Mouse (Mus musculus): ENCODE measurements around the gene Tnip1. TPM values are rescaled to one million over a fixed set of nuclear protein-coding genes. Genes with fewer than 3 reads are reported as not detected.

The Tnip1 gene
- polyA plus RNA-seq, 1 experiment from 2014 or later: 10.8 TPM

GRCm38 (mm10) chr11:54984581-54984980, 21.9 kb upstream of the Tnip1 start:
- H3K27me3 ChIP-seq: no peaks in the 10 kb centered on the region
- H3K4me3 ChIP-seq: no peak overlapping the region
- no peak overlapping the region for H3K9ac ChIP-seq
- H3K4me2 ChIP-seq: no peak overlapping the region
- H3K36me3 ChIP-seq (ENCODE audit: poor library complexity, severe bottlenecking): peaks cover 13% of the 10 kb centered on the region
- no peak overlapping the region for H3K27ac ChIP-seq
- WGBS: 56% methylated on average over 4 of the region's 4 CpGs
- H3K9me3 ChIP-seq (replicated peaks): no peaks in the 10 kb centered on the region
- no peaks in the 10 kb centered on the region for H3K4me1 ChIP-seq
- ATAC-seq: peak; percentile 38; the same call in 1 of the 2 replicates

- no peak overlapping the region for H3K4me2 ChIP-seq
- H3K9ac ChIP-seq: no peak overlapping the region
- H3K36me3 ChIP-seq (ENCODE audit: poor library complexity, severe bottlenecking): peaks cover 16% of the 10 kb centered on the region
- under 1% methylated on average over 6 of the region's 6 CpGs for WGBS
- H3K4me1 ChIP-seq: no peaks in the 10 kb centered on the region
- ATAC-seq: no peak
- no peaks in the 10 kb centered on the region for H3K9me3 ChIP-seq (replicated peaks)
- H3K4me3 ChIP-seq: no peak overlapping the region
- no peak overlapping the region for H3K27ac ChIP-seq
- no peaks in the 10 kb centered on the region for H3K27me3 ChIP-seq
These were observed 21.4 kb upstream of the Tnip1 start for GRCm38 (mm10) chr11:54984085-54984484.

GRCm38 (mm10) chr11:54982520-54982919, 19.8 kb upstream of the Tnip1 start:
- no peaks in the 10 kb centered on the region for H3K27me3 ChIP-seq
- 87% methylated on average over 6 of the region's 6 CpGs for WGBS

GRCm38 (mm10) chr11:54981630-54982029, 18.9 kb upstream of the Tnip1 start:
- peaks cover 16% of the 10 kb centered on the region for H3K36me3 ChIP-seq (ENCODE audit: poor library complexity, severe bottlenecking)
- ATAC-seq: no peak
- no peak overlapping the region for H3K4me2 ChIP-seq
- H3K27ac ChIP-seq: no peak overlapping the region
- 86% methylated on average over 4 of the region's 4 CpGs for WGBS
- H3K9ac ChIP-seq: no peak overlapping the region
- H3K4me1 ChIP-seq: no peaks in the 10 kb centered on the region
- H3K27me3 ChIP-seq: no peaks in the 10 kb centered on the region
- no peak overlapping the region for H3K4me3 ChIP-seq
- H3K9me3 ChIP-seq (replicated peaks): no peaks in the 10 kb centered on the region

More at GRCm38 (mm10) chr11:54982520-54982919, 19.8 kb upstream of the Tnip1 start:
- Histone ChIP-seq H3K4me2 (no peak overlapping the region), H3K9me3 (replicated peaks) (no peaks in the 10 kb centered on the region), H3K9ac (no peak overlapping the region), H3K36me3 (ENCODE audit: poor library complexity, severe bottlenecking) (peaks cover 16% of the 10 kb centered on the region), H3K27ac (no peak overlapping the region), H3K4me3 (no peak overlapping the region), H3K4me1 (no peaks in the 10 kb centered on the region)
- no peak for ATAC-seq

GRCm38 (mm10) chr11:54977385-54977937, 14.7 kb upstream of the Tnip1 start:
- Histone ChIP-seq H3K27me3 (no peaks in the 10 kb centered on the region; the same call in 1 of the 2 replicates), H3K9ac (no peak overlapping the region), H3K4me3 (no peak overlapping the region), H3K4me2 (no peak overlapping the region), H3K4me1 (peaks cover 9% of the 10 kb centered on the region), H3K9me3 (replicated peaks) (no peaks in the 10 kb centered on the region), H3K27ac (no peak overlapping the region), H3K36me3 (ENCODE audit: poor library complexity, severe bottlenecking) (peaks cover 16% of the 10 kb centered on the region)
- no peak for ATAC-seq
- WGBS: 70% methylated on average over 6 of the region's 6 CpGs

- Histone ChIP-seq H3K9ac (no peak overlapping the region), H3K4me2 (no peak overlapping the region), H3K27ac (no peak overlapping the region), H3K27me3 (no peaks in the 10 kb centered on the region; the same call in 1 of the 2 replicates), H3K9me3 (replicated peaks) (no peaks in the 10 kb centered on the region), H3K36me3 (ENCODE audit: poor library complexity, severe bottlenecking) (peaks cover 9% of the 10 kb centered on the region), H3K4me3 (no peak overlapping the region), H3K4me1 (peaks cover 9% of the 10 kb centered on the region)
- WGBS: 95% methylated on average over 2 of the region's 2 CpGs
- ATAC-seq: no peak
These were observed 13.6 kb upstream of the Tnip1 start for GRCm38 (mm10) chr11:54976351-54976750.

GRCm38 (mm10) chr11:54975756-54976155, 13.0 kb upstream of the Tnip1 start:
- 86% methylated on average over 2 of the region's 2 CpGs for WGBS
- ATAC-seq: no peak
- Histone ChIP-seq H3K9ac (no peak overlapping the region), H3K27ac (no peak overlapping the region), H3K27me3 (no peaks in the 10 kb centered on the region; the same call in 1 of the 2 replicates), H3K9me3 (replicated peaks) (no peaks in the 10 kb centered on the region), H3K36me3 (ENCODE audit: poor library complexity, severe bottlenecking) (peaks cover 6% of the 10 kb centered on the region; the same call in 1 of the 2 replicates), H3K4me2 (no peak overlapping the region), H3K4me3 (no peak overlapping the region), H3K4me1 (peaks cover 9% of the 10 kb centered on the region)

- Histone ChIP-seq H3K4me1 (peaks cover 9% of the 10 kb centered on the region), H3K4me2 (no peak overlapping the region), H3K27ac (no peak overlapping the region), H3K9ac (no peak overlapping the region), H3K4me3 (no peak overlapping the region), H3K9me3 (replicated peaks) (no peaks in the 10 kb centered on the region), H3K36me3 (ENCODE audit: poor library complexity, severe bottlenecking) (peaks cover 6% of the 10 kb centered on the region; the same call in 1 of the 2 replicates), H3K27me3 (no peaks in the 10 kb centered on the region; the same call in 1 of the 2 replicates)
- 86% methylated on average over 5 of the region's 5 CpGs for WGBS
- ATAC-seq: no peak
These were observed 12.6 kb upstream of the Tnip1 start for GRCm38 (mm10) chr11:54975340-54975739.

- Histone ChIP-seq H3K27ac (no peak overlapping the region), H3K27me3 (no peaks in the 10 kb centered on the region; the same call in 1 of the 2 replicates), H3K36me3 (ENCODE audit: poor library complexity, severe bottlenecking) (peaks cover 6% of the 10 kb centered on the region; the same call in 1 of the 2 replicates), H3K9ac (no peak overlapping the region), H3K4me3 (no peak overlapping the region), H3K4me2 (no peak overlapping the region), H3K9me3 (replicated peaks) (no peaks in the 10 kb centered on the region), H3K4me1 (peaks cover 9% of the 10 kb centered on the region)
- 87% methylated on average over 4 of the region's 4 CpGs for WGBS
- ATAC-seq: no peak
These were observed 11.9 kb upstream of the Tnip1 start for GRCm38 (mm10) chr11:54974639-54975038.

- no peak overlapping the region for H3K9ac ChIP-seq
- no peaks in the 10 kb centered on the region for H3K9me3 ChIP-seq (replicated peaks)
- H3K4me2 ChIP-seq: no peak overlapping the region
- H3K4me3 ChIP-seq: no peak overlapping the region
- H3K36me3 ChIP-seq (ENCODE audit: poor library complexity, severe bottlenecking): no peaks in the 10 kb centered on the region
- ATAC-seq: peak; percentile 63; the same call in 1 of the 2 replicates
- WGBS: 66% methylated on average over 8 of the region's 8 CpGs
- no peaks in the 10 kb centered on the region; the same call in 1 of the 2 replicates for H3K27me3 ChIP-seq
- peaks cover 9% of the 10 kb centered on the region for H3K4me1 ChIP-seq
- peak overlapping the region; percentile 63 for H3K27ac ChIP-seq
These were observed 10.9 kb upstream of the Tnip1 start for GRCm38 (mm10) chr11:54973481-54974212.

- ATAC-seq: no peak
- Histone ChIP-seq H3K9me3 (replicated peaks) (no peaks in the 10 kb centered on the region), H3K27me3 (no peaks in the 10 kb centered on the region; the same call in 1 of the 2 replicates), H3K4me2 (no peak overlapping the region), H3K27ac (no peak overlapping the region), H3K4me3 (no peak overlapping the region), H3K9ac (no peak overlapping the region), H3K36me3 (ENCODE audit: poor library complexity, severe bottlenecking) (no peaks in the 10 kb centered on the region), H3K4me1 (peaks cover 9% of the 10 kb centered on the region)
- 85% methylated on average over 4 of the region's 6 CpGs for WGBS
These were observed 10.1 kb upstream of the Tnip1 start for GRCm38 (mm10) chr11:54972789-54973188.

- WGBS: 74% methylated on average over 4 of the region's 4 CpGs
- no peak overlapping the region for H3K4me2 ChIP-seq
- H3K9me3 ChIP-seq (replicated peaks): no peaks in the 10 kb centered on the region
- no peak overlapping the region for H3K4me3 ChIP-seq
- no peaks in the 10 kb centered on the region for H3K36me3 ChIP-seq (ENCODE audit: poor library complexity, severe bottlenecking)
- no peak overlapping the region for H3K27ac ChIP-seq
- no peaks in the 10 kb centered on the region; the same call in 1 of the 2 replicates for H3K27me3 ChIP-seq
- peaks cover 9% of the 10 kb centered on the region for H3K4me1 ChIP-seq
- ATAC-seq: no peak
- H3K9ac ChIP-seq: no peak overlapping the region
These were observed 9.5 kb upstream of the Tnip1 start for GRCm38 (mm10) chr11:54972049-54972723.
